Mouse (Mus musculus) myocyte (in vitro differentiated cells): ENCODE data around the gene Rngtt.

Source experiments
- CEBPB ChIP-seq: IDR thresholded peaks from 2 replicates; pipeline ENCODE4 v1.6.1; 2011; ENCODE audit warnings: mild to moderate bottlenecking, moderate library complexity; ENCODE audit not compliant: poor library complexity, insufficient read depth, severe bottlenecking
- E2F4 ChIP-seq: IDR thresholded peaks from one replicate; pipeline ENCODE4 v1.6.1; 2011; ENCODE audit warnings: mild to moderate bottlenecking, control low read depth, moderate library complexity; ENCODE audit not compliant: insufficient read depth
- MAX ChIP-seq: IDR thresholded peaks from one replicate; pipeline ENCODE4 v1.6.1; 2011; ENCODE audit warnings: low read depth, mild to moderate bottlenecking, control low read depth
- MYOD1 ChIP-seq, 3 experiments: IDR thresholded peaks; one replicate each; pipeline ENCODE4 v1.6.1; 2011; ENCODE audit warnings: control low read depth in 2 of 3, low read depth in 2 of 3, mild to moderate bottlenecking in 2 of 3, moderate library complexity in 1 of 3; ENCODE audit not compliant: insufficient read length in 2 of 3, control insufficient read depth in 1 of 3
- MYOG ChIP-seq, 3 experiments: IDR thresholded peaks; one replicate each; pipeline ENCODE4 v1.6.1; 2011; ENCODE audit warnings: control low read depth in 2 of 3, low read depth in 2 of 3, mild to moderate bottlenecking in 2 of 3; ENCODE audit not compliant: insufficient read length in 2 of 3, control insufficient read depth in 1 of 3, insufficient read depth in 1 of 3
- POLR2A ChIP-seq: IDR thresholded peaks from one replicate; pipeline ENCODE4 v1.6.1; 2011; ENCODE audit warnings: low read depth, mild to moderate bottlenecking, control low read depth, moderate library complexity; ENCODE audit not compliant: insufficient read length
- POLR2AphosphoS2 ChIP-seq: IDR thresholded peaks from one replicate; pipeline ENCODE4 v1.6.1; 2011; ENCODE audit warnings: low read depth, control low read depth; ENCODE audit not compliant: insufficient read length
- SRF ChIP-seq: IDR thresholded peaks from one replicate; pipeline ENCODE4 v1.6.1; 2011; ENCODE audit warnings: low read depth; ENCODE audit not compliant: control insufficient read depth, insufficient read length
- TCF12 ChIP-seq: IDR thresholded peaks from one replicate; pipeline ENCODE4 v1.6.1; 2011; ENCODE audit warnings: mild to moderate bottlenecking, control low read depth; ENCODE audit not compliant: poor library complexity, insufficient read depth, severe bottlenecking
- TCF3 ChIP-seq: IDR thresholded peaks from one replicate; pipeline ENCODE4 v1.6.1; 2011; ENCODE audit warnings: low read depth, control low read depth; ENCODE audit not compliant: insufficient read length
- USF1 ChIP-seq: IDR thresholded peaks from one replicate; pipeline ENCODE4 v1.6.1; 2011; ENCODE audit warnings: low read depth, mild to moderate bottlenecking, control low read depth, moderate library complexity

DNA sequence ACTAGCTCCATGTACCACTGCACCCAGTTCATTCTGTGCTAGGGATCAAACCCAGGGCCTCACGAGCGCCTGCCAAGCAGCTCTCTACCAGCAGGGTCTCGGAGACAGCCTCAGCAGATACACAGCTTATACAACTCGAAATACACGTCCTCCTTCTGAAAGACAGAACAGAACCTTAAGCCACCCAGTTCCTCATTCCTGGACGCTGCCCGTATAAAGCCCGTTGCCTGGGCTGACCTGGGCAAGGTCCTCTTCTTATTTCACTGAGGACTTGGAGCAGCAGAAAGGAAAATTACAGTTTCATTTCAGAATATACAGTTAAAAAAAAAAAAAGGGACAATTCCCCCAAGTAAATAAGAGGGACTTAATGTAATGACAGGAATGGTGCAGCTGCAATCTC, 24.7 kb upstream of the Rngtt start:
- TF ChIP-seq POLR2A = no peak
- TF ChIP-seq CEBPB = no peak
- TF ChIP-seq POLR2AphosphoS2 = no peak
- no peak for TF ChIP-seq MYOG (IDR thresholded peaks at IDR 0.05; ENCODE audit: control insufficient read depth in 1 of 3, insufficient read depth in 1 of 3, insufficient read length in 2 of 3, low read depth in 2 of 3)
- no peak for TF ChIP-seq MYOD1 (IDR thresholded peaks at IDR 0.05; ENCODE audit: control insufficient read depth in 1 of 3, insufficient read length in 2 of 3, low read depth in 2 of 3)
- no peak for TF ChIP-seq E2F4
- no peak for TF ChIP-seq MAX
- TF ChIP-seq USF1 = no peak
- no peak for TF ChIP-seq TCF12
- TF ChIP-seq SRF = no peak
- no peak for TF ChIP-seq TCF3
